Mouse (Mus musculus) bone marrow, adult 2 months (tissue): ENCODE data around the gene Ubap2.

ENCODE experiments used
- CTCF ChIP-seq: fragments of 200-500 bp; IDR thresholded peaks from 2 replicates; pipeline ENCODE4 v1.5.1; 2011; ENCODE audit warnings: low read length, control low read depth; ENCODE audit not compliant: control insufficient read depth, insufficient read depth
- POLR2A ChIP-seq: fragments of 200-500 bp; IDR thresholded peaks from 2 replicates; pipeline ENCODE4 v1.6.1; 2011; ENCODE audit warnings: low read depth, mild to moderate bottlenecking, control low read depth, low read length, borderline replicate concordance; ENCODE audit not compliant: control insufficient read depth

- TF ChIP-seq POLR2A: no peak
- no peak for TF ChIP-seq CTCF
These were observed 121.8 kb downstream of the Ubap2 start for GRCm38 (mm10) chr4:41153146-41153545.
